7 mouse cellular contexts compared by ENCODE assay signal in the genomic region with DNA sequence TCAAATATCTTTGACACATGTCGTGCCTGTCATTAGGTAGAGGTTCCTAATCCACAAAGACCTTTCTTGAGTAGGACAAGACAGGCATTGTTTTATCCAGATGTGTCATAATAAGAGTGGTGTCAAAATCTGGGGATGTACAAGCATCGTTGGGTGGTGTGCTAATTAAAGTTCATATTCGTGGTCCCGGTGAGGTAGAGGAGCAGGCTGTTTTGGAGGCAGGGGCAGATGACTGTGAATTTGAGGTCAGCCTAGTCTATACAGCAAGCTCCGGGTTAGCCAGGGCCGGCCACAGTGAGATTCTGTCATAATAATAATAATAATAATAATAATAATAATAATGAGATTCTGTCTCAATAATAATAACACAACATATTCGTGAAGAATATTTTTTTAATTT. TPM values are rescaled to one million over a fixed set of nuclear protein-coding genes. Genes with fewer than 3 reads are reported as not detected.
DNase-seq lines count a peak whose midpoint lies in the region; ATAC-seq and TF ChIP-seq lines count a peak whose summit lies in the region.

No protein-coding gene starts in this region.

- DNase-seq in lung, postnatal 25 days (ENCODE audit: low spot score), result no peak
- no peak for DNase-seq in limb, embryonic 11.5 days (ENCODE audit: low spot score)
- DNase-seq in layer of hippocampus, adult 18-20 months (ENCODE audit: low spot score in 2 of 2), result no peak
- no peak for DNase-seq in urinary bladder, postnatal 25 days (ENCODE audit: low spot score)

- no peaks in the 10 kb centered on the region for H3K36me3 ChIP-seq in lung, embryonic 16.5 days (ENCODE audit: control insufficient read depth, insufficient read depth, low read length)
- H3K36me3 ChIP-seq in embryonic facial prominence, embryonic 15.5 days, result no peaks in the 10 kb centered on the region
- H3K36me3 ChIP-seq in limb, embryonic 11.5 days (ENCODE audit: control insufficient read depth, insufficient read depth, low read length), result no peaks in the 10 kb centered on the region
- H3K36me3 ChIP-seq in small intestine, adult 2 months (ENCODE audit: control insufficient read depth, insufficient read depth, low read length), result peaks cover 3% of the 10 kb centered on the region; the same call in 1 of the 2 replicates

- H3K27ac ChIP-seq in lung, embryonic 16.5 days (ENCODE audit: low read length), result no peak overlapping the region
- H3K27ac ChIP-seq in embryonic facial prominence, embryonic 15.5 days (replicated peaks), result no peak overlapping the region
- H3K27ac ChIP-seq in limb, embryonic 11.5 days (replicated peaks; ENCODE audit: low read depth, low read length), result no peak overlapping the region
- no peak overlapping the region for H3K27ac ChIP-seq in small intestine, adult 2 months (ENCODE audit: insufficient read depth, low read depth, low read length)

- H3K9me3 ChIP-seq in lung, embryonic 16.5 days (ENCODE audit: control insufficient read depth, low read length), result no peaks in the 10 kb centered on the region
- no peaks in the 10 kb centered on the region for H3K9me3 ChIP-seq in embryonic facial prominence, embryonic 15.5 days (replicated peaks)
- H3K9me3 ChIP-seq in limb, embryonic 11.5 days (ENCODE audit: control insufficient read depth, low read length), result no peaks in the 10 kb centered on the region

- peak overlapping the region; percentile 63 for H3K4me2 ChIP-seq in lung, embryonic 16.5 days (ENCODE audit: low read depth, low read length)
- peak overlapping the region; percentile 63 for H3K4me2 ChIP-seq in embryonic facial prominence, embryonic 15.5 days (replicated peaks)
- peak overlapping the region; percentile 46 for H3K4me2 ChIP-seq in limb, embryonic 11.5 days (ENCODE audit: low read depth, severe bottlenecking)

- H3K9ac ChIP-seq in lung, embryonic 16.5 days (ENCODE audit: low read length), result peak overlapping the region; percentile 99
- peak overlapping the region; percentile 91; the same call in 1 of the 2 replicates for H3K9ac ChIP-seq in embryonic facial prominence, embryonic 15.5 days
- H3K9ac ChIP-seq in limb, embryonic 11.5 days (ENCODE audit: low read length), result peak overlapping the region; percentile 89; the same call in 1 of the 2 replicates

- no peaks in the 10 kb centered on the region for H3K27me3 ChIP-seq in lung, embryonic 16.5 days (ENCODE audit: control insufficient read depth, insufficient read depth, low read depth, low read length)
- no peaks in the 10 kb centered on the region for H3K27me3 ChIP-seq in embryonic facial prominence, embryonic 15.5 days
- H3K27me3 ChIP-seq in limb, embryonic 11.5 days (ENCODE audit: control insufficient read depth, insufficient read depth, low read length), result no peaks in the 10 kb centered on the region
- no peaks in the 10 kb centered on the region for H3K27me3 ChIP-seq in small intestine, adult 2 months (ENCODE audit: control insufficient read depth, insufficient read depth, low read length)

- WGBS in lung, embryonic 16.5 days, result 28% methylated on average over 7 of the region's 7 CpGs
- 23% methylated on average over 7 of the region's 7 CpGs for WGBS in embryonic facial prominence, embryonic 15.5 days
- 43% methylated on average over 7 of the region's 7 CpGs for whole genome bisulfite sequencing in limb, embryonic 11.5 days
- 10% methylated on average over 7 of the region's 7 CpGs for WGBS in small intestine, adult 2 months

- H3K4me1 ChIP-seq in lung, embryonic 16.5 days (replicated peaks; ENCODE audit: control insufficient read depth, insufficient read depth, low read length), result peaks cover 6% of the 10 kb centered on the region; the same call in 1 of the 2 replicates
- H3K4me1 ChIP-seq in embryonic facial prominence, embryonic 15.5 days, result peaks cover 18% of the 10 kb centered on the region
- no peaks in the 10 kb centered on the region for H3K4me1 ChIP-seq in limb, embryonic 11.5 days (ENCODE audit: control insufficient read depth, insufficient read depth, low read length)
- no peaks in the 10 kb centered on the region; the same call in 1 of the 2 replicates for H3K4me1 ChIP-seq in small intestine, adult 2 months (ENCODE audit: control insufficient read depth, insufficient read depth, insufficient read length, low read length)

- H3K4me3 ChIP-seq in lung, embryonic 16.5 days (ENCODE audit: low read length), result peak overlapping the region; percentile 95
- H3K4me3 ChIP-seq in embryonic facial prominence, embryonic 15.5 days (replicated peaks), result peak overlapping the region; percentile 92
- peak overlapping the region; percentile 72 for H3K4me3 ChIP-seq in limb, embryonic 11.5 days (ENCODE audit: low read depth, low read length)
- H3K4me3 ChIP-seq in small intestine, adult 2 months (ENCODE audit: low read depth, low read length), result peak overlapping the region; percentile 41; the same call in 1 of the 2 replicates

- TF ChIP-seq POLR2A in small intestine, adult 2 months (IDR thresholded peaks at IDR 0.05; ENCODE audit: low read depth, low read length), result no peak

- no peak for TF ChIP-seq CTCF in small intestine, adult 2 months (IDR thresholded peaks at IDR 0.05; ENCODE audit: extremely low read depth, insufficient read length, insufficient replicate concordance, low read depth, low read length)

- no peak; the same call in 1 of the 2 replicates for ATAC-seq in lung, embryonic 16.5 days (ENCODE audit: low read depth)
- ATAC-seq in embryonic facial prominence, embryonic 15.5 days (ENCODE audit: insufficient number of reproducible peaks, low FRiP score, low TSS enrichment, low read depth), result no peak
- no peak for ATAC-seq in limb, embryonic 11.5 days (ENCODE audit: insufficient number of reproducible peaks, low FRiP score, low TSS enrichment, low read depth)

RNA-seq across cellular contexts. Expression of a gene that starts 5.9 kb away (rescaled TPM):
- polyA plus RNA-seq in lung, embryonic 16.5 days (2015; fragmentation: Nextera tagmentation; extraction: Ambion mirVana), result 33.3 and 33.4 TPM in 2 replicates
- 33.5 and 42.3 TPM in 2 replicates for polyA plus RNA-seq in embryonic facial prominence, embryonic 15.5 days (2015; fragmentation: Nextera tagmentation; extraction: Ambion mirVana)
- polyA plus RNA-seq in limb, embryonic 11.5 days (2014; fragmentation: Nextera tagmentation; extraction: Ambion mirVana), result 33.2 and 41.5 TPM in 2 replicates
- polyA plus RNA-seq in small intestine, adult 2 months (2012; rRNA removed), result 6.1 and 11.2 TPM in 2 replicates
- 10 to 100 TPM; 68.0 to 86.7 TPM for total RNA-seq in layer of hippocampus, adult 18-20 months (2021)

RNA-seq across cellular contexts. Expression of a gene that starts 21.0 kb away (rescaled TPM):
- 5.3 and 6.2 TPM in 2 replicates for polyA plus RNA-seq in lung, embryonic 16.5 days (2015; fragmentation: Nextera tagmentation; extraction: Ambion mirVana)
- 6.2 and 8.1 TPM in 2 replicates for polyA plus RNA-seq in embryonic facial prominence, embryonic 15.5 days (2015; fragmentation: Nextera tagmentation; extraction: Ambion mirVana)
- polyA plus RNA-seq in limb, embryonic 11.5 days (2014; fragmentation: Nextera tagmentation; extraction: Ambion mirVana), result 6.4 and 7.7 TPM in 2 replicates
- polyA plus RNA-seq in small intestine, adult 2 months (2012; rRNA removed), result 13.2 and 23.9 TPM in 2 replicates
- total RNA-seq in layer of hippocampus, adult 18-20 months (2021), result 10 to 100 TPM; 14.5 to 15.0 TPM

Comparison
In these comparisons a context has a peak if more than half of its experiments do, and no peak if none do; other contexts are left out.
1. H3K4me3 ChIP-seq: peak in every context shown above with its lines; median percentile 95 in lung, embryonic 16.5 days; 92 in embryonic facial prominence, embryonic 15.5 days; 72 in limb, embryonic 11.5 days; 41 in small intestine, adult 2 months.